Mouse (Mus musculus) intestine, embryonic 16.5 days (tissue): ENCODE results near the gene Rmdn2. TPM values are rescaled to one million over a fixed set of nuclear protein-coding genes. Genes with fewer than 3 reads are reported as not detected.

Experiments
- ATAC-seq: fragments of 200-750 bp; cut with Nextera tagmentation; 2 replicates; pipeline ENCODE4 v1.8.0; 2017; ENCODE audit warnings: moderate TSS enrichment, moderate library complexity
- H3K27ac ChIP-seq: fragments of 300-500 bp; sonication (generic); 2 replicates; pipeline ENCODE4 v1.5.1; 2014; ENCODE audit warnings: mild to moderate bottlenecking, low read length
- H3K27me3 ChIP-seq: fragments of 300-500 bp; sonication (generic); replicated peaks from 2 replicates; pipeline ENCODE4 v1.6.1; 2014; ENCODE audit warnings: low read length, control low read depth, mixed read lengths; ENCODE audit not compliant: control insufficient read depth, insufficient read depth
- H3K36me3 ChIP-seq: fragments of 300-500 bp; sonication (generic); 2 replicates; pipeline ENCODE4 v1.6.1; 2014; ENCODE audit warnings: low read length, control low read depth; ENCODE audit not compliant: control insufficient read depth, insufficient read depth
- H3K4me1 ChIP-seq: fragments of 300-500 bp; sonication (generic); 2 replicates; pipeline ENCODE4 v1.6.1; 2014; ENCODE audit warnings: low read length, control low read depth, mixed read lengths; ENCODE audit not compliant: control insufficient read depth, insufficient read depth
- H3K4me2 ChIP-seq: fragments of 300-500 bp; sonication (generic); 2 replicates; pipeline ENCODE4 v1.6.1; 2014; ENCODE audit warnings: low read depth, low read length, control low read depth
- H3K4me3 ChIP-seq: fragments of 300-500 bp; sonication (generic); 2 replicates; pipeline ENCODE4 v1.5.1; 2014; ENCODE audit warnings: mild to moderate bottlenecking, low read length
- H3K9ac ChIP-seq: fragments of 300-500 bp; sonication (generic); 2 replicates; pipeline ENCODE4 v1.6.1; 2014; ENCODE audit warnings: low read depth, low read length
- H3K9me3 ChIP-seq: fragments of 300-500 bp; sonication (generic); 2 replicates; pipeline ENCODE4 v1.6.1; 2016; ENCODE audit warnings: low read length, control low read depth; ENCODE audit not compliant: control insufficient read depth
- WGBS: fragments of 180-500 bp; shearing (Covaris S2); extraction: QIAGEN DNeasy Blood & Tissue Kit; methylation state at CpG from one replicate; pipeline ENCODE4 v1.1.7; 2014; 5-methylcytosine and 5-hydroxymethylcytosine counted together
- polyA plus RNA-seq: library from polyadenylated mRNA; unstranded; fragments of >200 nt; fragmentation: Nextera tagmentation; extraction: Ambion mirVana; gene quantifications from 2 replicates; pipeline ENCODE4 v1.2.1, GENCODE M21; 2015

Gene Rmdn2
- polyA plus RNA-seq, 1 experiment from 2014 or later = 8.6 TPM

- 71% methylated on average over 9 of the region's 9 CpGs for WGBS
- Histone ChIP-seq H3K4me3 (no peak overlapping the region), H3K27me3 (no peaks in the 10 kb centered on the region), H3K27ac (no peak overlapping the region), H3K9ac (no peak overlapping the region), H3K36me3 (no peaks in the 10 kb centered on the region), H3K4me2 (no peak overlapping the region), H3K4me1 (no peaks in the 10 kb centered on the region), H3K9me3 (no peaks in the 10 kb centered on the region)
- no peak for ATAC-seq
Observed at GRCm38 (mm10) chr17:79610163-79610755, 1.4 kb upstream of the Rmdn2 start.

- no peaks in the 10 kb centered on the region for H3K36me3 ChIP-seq
- H3K27ac ChIP-seq = peak overlapping the region; percentile 35
- H3K9ac ChIP-seq = peak overlapping the region; percentile 90
- peak overlapping the region; percentile 78 for H3K4me3 ChIP-seq
- 0 out of 2 replicates have a peak, but pooled peaks cover 3% of the 10 kb centered on the region for H3K4me1 ChIP-seq
- H3K9me3 ChIP-seq = no peaks in the 10 kb centered on the region
- no peaks in the 10 kb centered on the region for H3K27me3 ChIP-seq
- peak; percentile 96 for ATAC-seq
- 2% methylated on average over 52 of the region's 57 CpGs for WGBS
- peak overlapping the region; percentile 63 for H3K4me2 ChIP-seq
Observed at GRCm38 (mm10) chr17:79614691-79615588, 3.3 kb downstream of the Rmdn2 start.

- 87% methylated on average over 9 of the region's 9 CpGs for WGBS
- Histone ChIP-seq H3K4me2 (peak overlapping the region; percentile 63), H3K9ac (no peak overlapping the region), H3K9me3 (no peaks in the 10 kb centered on the region), H3K27ac (no peak overlapping the region), H3K36me3 (no peaks in the 10 kb centered on the region), H3K4me1 (0 out of 2 replicates have a peak, but pooled peaks cover 3% of the 10 kb centered on the region), H3K27me3 (no peaks in the 10 kb centered on the region), H3K4me3 (peak overlapping the region; percentile 78)
- ATAC-seq = no peak
Observed at GRCm38 (mm10) chr17:79615897-79616296, 4.2 kb downstream of the Rmdn2 start.

GRCm38 (mm10) chr17:79616621-79617020, 5.0 kb downstream of the Rmdn2 start:
- H3K9ac ChIP-seq = no peak overlapping the region
- H3K36me3 ChIP-seq = no peaks in the 10 kb centered on the region
- no peaks in the 10 kb centered on the region for H3K9me3 ChIP-seq
- 88% methylated on average over 4 of the region's 4 CpGs for WGBS
- H3K4me2 ChIP-seq = no peak overlapping the region
- no peak for ATAC-seq
- no peak overlapping the region for H3K4me3 ChIP-seq
- 0 out of 2 replicates have a peak, but pooled peaks cover 3% of the 10 kb centered on the region for H3K4me1 ChIP-seq
- no peak overlapping the region for H3K27ac ChIP-seq
- no peaks in the 10 kb centered on the region for H3K27me3 ChIP-seq

- Histone ChIP-seq H3K9ac (no peak overlapping the region), H3K27ac (no peak overlapping the region), H3K27me3 (no peaks in the 10 kb centered on the region), H3K4me3 (no peak overlapping the region), H3K9me3 (no peaks in the 10 kb centered on the region), H3K36me3 (no peaks in the 10 kb centered on the region), H3K4me1 (0 out of 2 replicates have a peak, but pooled peaks cover 3% of the 10 kb centered on the region), H3K4me2 (no peak overlapping the region)
- 89% methylated on average over 10 of the region's 10 CpGs for WGBS
- ATAC-seq = no peak
Observed at GRCm38 (mm10) chr17:79618455-79618854, 6.8 kb downstream of the Rmdn2 start.

- 0 out of 2 replicates have a peak, but pooled peaks cover 3% of the 10 kb centered on the region for H3K4me1 ChIP-seq
- no peaks in the 10 kb centered on the region for H3K9me3 ChIP-seq
- H3K27ac ChIP-seq = no peak overlapping the region
- no peaks in the 10 kb centered on the region for H3K27me3 ChIP-seq
- H3K9ac ChIP-seq = no peak overlapping the region
- 82% methylated on average over 5 of the region's 5 CpGs for WGBS
- ATAC-seq = no peak
- H3K4me3 ChIP-seq = no peak overlapping the region
- no peaks in the 10 kb centered on the region for H3K36me3 ChIP-seq
- H3K4me2 ChIP-seq = no peak overlapping the region
Observed at GRCm38 (mm10) chr17:79618984-79619383, 7.3 kb downstream of the Rmdn2 start.

- Histone ChIP-seq H3K27me3 (no peaks in the 10 kb centered on the region), H3K9me3 (no peaks in the 10 kb centered on the region), H3K36me3 (no peaks in the 10 kb centered on the region), H3K27ac (no peak overlapping the region), H3K4me3 (no peak overlapping the region), H3K4me2 (no peak overlapping the region), H3K4me1 (no peaks in the 10 kb centered on the region), H3K9ac (no peak overlapping the region)
- 91% methylated on average over 6 of the region's 6 CpGs for WGBS
- no peak for ATAC-seq
Observed at GRCm38 (mm10) chr17:79622050-79622449, 10.4 kb downstream of the Rmdn2 start.

- Histone ChIP-seq H3K27ac (no peak overlapping the region), H3K9me3 (no peaks in the 10 kb centered on the region), H3K4me1 (no peaks in the 10 kb centered on the region), H3K36me3 (no peaks in the 10 kb centered on the region), H3K27me3 (no peaks in the 10 kb centered on the region), H3K4me2 (no peak overlapping the region), H3K9ac (no peak overlapping the region), H3K4me3 (no peak overlapping the region)
- WGBS = 82% methylated on average over 7 of the region's 7 CpGs
- no peak for ATAC-seq
Observed at GRCm38 (mm10) chr17:79622574-79622973, 10.9 kb downstream of the Rmdn2 start.

GRCm38 (mm10) chr17:79623841-79624240, 12.2 kb downstream of the Rmdn2 start:
- WGBS = 62% methylated on average over 3 of the region's 3 CpGs
- no peak for ATAC-seq
- no peaks in the 10 kb centered on the region for H3K27me3 ChIP-seq

More at GRCm38 (mm10) chr17:79623841-79624240, 12.2 kb downstream of the Rmdn2 start:
- Histone ChIP-seq H3K36me3 (no peaks in the 10 kb centered on the region), H3K9ac (no peak overlapping the region), H3K9me3 (no peaks in the 10 kb centered on the region), H3K4me1 (no peaks in the 10 kb centered on the region), H3K27ac (no peak overlapping the region), H3K4me2 (no peak overlapping the region), H3K4me3 (no peak overlapping the region)
